Mouse (Mus musculus) limb, embryonic 10.5 days (tissue): ENCODE measurements around the gene Pnrc2. TPM values are rescaled to one million over a fixed set of nuclear protein-coding genes. Genes with fewer than 3 reads are reported as not detected.
A peak's percentile ranks its signal among the peaks of the same experiment; 100 is the strongest.

Experiments
- DNase-seq: peaks from one replicate; pipeline ENCODE4 v3.0.0-alpha.2; 2017; ENCODE audit warnings: low spot score
- H3K27ac ChIP-seq: fragments of 300-500 bp; sonication (generic); 2 replicates; pipeline ENCODE4 v1.5.1; 2016; ENCODE audit warnings: mild to moderate bottlenecking
- H3K27me3 ChIP-seq: fragments of 300-500 bp; sonication (generic); 2 replicates; pipeline ENCODE4 v1.6.1; 2016; ENCODE audit warnings: low read depth, mild to moderate bottlenecking; ENCODE audit not compliant: poor library complexity, severe bottlenecking
- H3K36me3 ChIP-seq: fragments of 300-500 bp; sonication (generic); 2 replicates; pipeline ENCODE4 v1.6.1; 2016; ENCODE audit warnings: mild to moderate bottlenecking, moderate library complexity
- H3K4me1 ChIP-seq: fragments of 300-500 bp; sonication (generic); 2 replicates; pipeline ENCODE4 v1.6.1; 2016
- H3K4me3 ChIP-seq: fragments of 300-500 bp; sonication (generic); 2 replicates; pipeline ENCODE4 v1.5.1; 2016; ENCODE audit warnings: mild to moderate bottlenecking, moderate library complexity
- H3K9me3 ChIP-seq: fragments of 300-500 bp; sonication (generic); replicated peaks from 2 replicates; pipeline ENCODE4 v1.6.1; 2016; ENCODE audit warnings: mild to moderate bottlenecking
- WGBS: fragments of 180-500 bp; shearing (Covaris S2); methylation state at CpG from one replicate; pipeline ENCODE4 v1.1.7; 2016; 5-methylcytosine and 5-hydroxymethylcytosine counted together
- polyA plus RNA-seq: library from polyadenylated mRNA; unstranded; fragments of >200 nt; fragmentation: Nextera tagmentation; extraction: Ambion mirVana; gene quantifications from 2 replicates; pipeline ENCODE4 v1.2.1, GENCODE M21; 2016

Pnrc2 gene
- polyA plus RNA-seq: 177 and 208 TPM in 2 replicates

DNA sequence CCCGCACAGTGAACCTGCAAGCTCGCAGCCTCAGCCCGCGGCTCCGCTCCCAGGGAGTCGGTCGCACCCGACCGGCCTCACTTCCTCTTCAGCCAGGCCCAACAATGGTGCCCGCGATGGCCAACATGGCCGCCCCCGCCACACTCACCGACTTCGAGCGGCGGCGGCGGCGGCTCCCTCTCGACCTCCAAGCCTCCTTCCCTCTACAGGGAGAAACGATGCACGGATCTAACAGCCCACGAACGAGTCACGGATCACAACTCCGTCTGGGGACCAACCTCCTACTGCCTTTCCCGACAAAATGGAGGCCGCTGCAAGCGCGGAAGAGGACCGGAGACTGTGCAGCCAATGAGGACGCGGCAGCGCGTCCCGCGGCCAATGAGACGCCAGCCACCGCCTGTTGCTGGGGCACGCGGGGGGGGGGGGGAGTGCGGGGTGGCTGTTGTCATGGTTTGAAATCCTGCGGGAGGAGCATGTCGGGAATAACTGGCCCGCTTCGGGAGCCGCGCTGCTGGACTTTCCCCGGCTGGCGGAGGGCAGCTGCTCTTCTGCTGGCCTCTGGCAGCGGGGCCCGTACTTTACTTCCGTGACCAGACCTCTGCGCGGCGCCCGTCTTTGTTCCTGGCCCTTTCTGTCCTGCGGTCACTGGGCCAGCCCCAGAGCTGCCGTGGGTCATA is at the start of gene Pnrc2:
Gene Pnrc2, minus strand, starts transcription at position 325 of the 677 bp plus-strand sequence.
- peak within 1 kb of the TSS; percentile 77 for H3K4me3 ChIP-seq
- H3K9me3 ChIP-seq: no peaks in the 10 kb centered on the region
- no peaks in the 10 kb centered on the region for H3K27me3 ChIP-seq
- peaks cover 39% of the 10 kb centered on the region for H3K36me3 ChIP-seq
- 0% methylated on average over 60 of the region's 60 CpGs for WGBS
- H3K4me1 ChIP-seq: peaks cover 55% of the 10 kb centered on the region
- H3K27ac ChIP-seq: peak within 1 kb of the TSS; percentile 99
- DNase-seq: peak; percentile 97

DNA sequence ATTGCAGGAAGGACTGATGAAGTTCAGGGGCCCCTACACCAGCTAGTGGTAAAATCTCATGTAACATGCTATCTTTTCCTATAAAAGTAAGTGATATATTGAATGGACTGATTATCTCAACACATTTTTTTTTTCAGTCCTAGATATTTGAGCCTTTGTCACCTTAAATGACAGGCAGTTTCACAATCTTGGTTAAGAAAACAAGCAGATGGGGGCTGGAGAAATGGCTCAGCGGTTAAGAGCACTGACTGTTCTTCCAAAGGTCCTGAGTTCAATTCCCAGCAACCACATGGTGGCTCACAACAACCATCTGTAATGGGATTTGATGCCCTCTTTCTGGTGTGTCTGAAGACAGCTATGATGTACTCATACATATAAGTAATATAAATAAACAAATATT is 48.5 kb upstream of the Pnrc2 start:
- 91% methylated on average over 1 of the region's 1 CpGs for WGBS
- Histone ChIP-seq H3K4me3 (no peak overlapping the region), H3K36me3 (peaks cover 27% of the 10 kb centered on the region), H3K9me3 (no peaks in the 10 kb centered on the region), H3K27ac (no peak overlapping the region), H3K27me3 (no peaks in the 10 kb centered on the region), H3K4me1 (peaks cover 10% of the 10 kb centered on the region)
- DNase-seq: no peak

DNA sequence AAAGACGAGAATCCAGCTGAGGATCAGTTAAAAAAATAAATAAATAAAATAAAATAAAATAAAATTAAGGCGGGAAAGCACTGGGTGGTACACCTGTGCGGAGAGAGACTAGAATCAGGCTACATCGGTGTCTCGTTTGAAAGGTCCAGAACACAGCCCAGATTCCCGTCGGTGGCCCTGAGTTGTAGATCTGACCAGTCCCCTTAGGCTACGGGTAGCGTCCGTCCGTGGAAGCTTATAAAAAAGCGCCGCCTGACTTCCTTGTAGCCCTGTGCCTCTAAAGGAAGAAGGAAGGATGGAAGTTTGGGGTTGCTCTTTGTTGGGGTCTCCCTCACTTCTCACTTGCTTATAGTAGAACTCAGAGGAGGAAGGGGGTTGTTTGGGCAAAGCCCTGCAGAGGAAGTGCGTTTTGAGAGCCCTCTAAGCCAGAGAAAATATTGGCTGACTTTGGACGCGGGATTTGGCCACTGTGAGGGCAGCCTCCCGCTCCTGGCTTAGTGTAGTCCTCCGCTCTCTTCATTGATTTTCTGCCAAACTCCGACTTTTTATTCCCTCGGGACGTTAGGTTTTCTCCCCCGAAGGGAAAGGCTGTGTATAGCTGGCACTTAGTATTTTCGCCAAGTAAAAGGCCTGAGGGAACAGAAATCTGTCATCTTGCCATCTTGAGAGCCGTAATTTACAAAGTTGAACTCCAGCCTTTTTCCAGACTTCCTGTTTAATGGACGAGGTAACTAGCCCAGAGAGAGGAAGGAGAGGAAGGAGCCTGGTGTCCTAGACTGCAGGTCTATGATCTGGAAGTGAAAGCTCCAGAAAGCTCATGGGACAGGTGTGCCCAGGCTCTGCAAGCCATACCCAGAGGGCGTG is 47.8 kb upstream of the Pnrc2 start:
- Histone ChIP-seq H3K36me3 (peaks cover 24% of the 10 kb centered on the region), H3K27ac (peak overlapping the region; percentile 83)
- DNase-seq: peak; percentile 50

DNA sequence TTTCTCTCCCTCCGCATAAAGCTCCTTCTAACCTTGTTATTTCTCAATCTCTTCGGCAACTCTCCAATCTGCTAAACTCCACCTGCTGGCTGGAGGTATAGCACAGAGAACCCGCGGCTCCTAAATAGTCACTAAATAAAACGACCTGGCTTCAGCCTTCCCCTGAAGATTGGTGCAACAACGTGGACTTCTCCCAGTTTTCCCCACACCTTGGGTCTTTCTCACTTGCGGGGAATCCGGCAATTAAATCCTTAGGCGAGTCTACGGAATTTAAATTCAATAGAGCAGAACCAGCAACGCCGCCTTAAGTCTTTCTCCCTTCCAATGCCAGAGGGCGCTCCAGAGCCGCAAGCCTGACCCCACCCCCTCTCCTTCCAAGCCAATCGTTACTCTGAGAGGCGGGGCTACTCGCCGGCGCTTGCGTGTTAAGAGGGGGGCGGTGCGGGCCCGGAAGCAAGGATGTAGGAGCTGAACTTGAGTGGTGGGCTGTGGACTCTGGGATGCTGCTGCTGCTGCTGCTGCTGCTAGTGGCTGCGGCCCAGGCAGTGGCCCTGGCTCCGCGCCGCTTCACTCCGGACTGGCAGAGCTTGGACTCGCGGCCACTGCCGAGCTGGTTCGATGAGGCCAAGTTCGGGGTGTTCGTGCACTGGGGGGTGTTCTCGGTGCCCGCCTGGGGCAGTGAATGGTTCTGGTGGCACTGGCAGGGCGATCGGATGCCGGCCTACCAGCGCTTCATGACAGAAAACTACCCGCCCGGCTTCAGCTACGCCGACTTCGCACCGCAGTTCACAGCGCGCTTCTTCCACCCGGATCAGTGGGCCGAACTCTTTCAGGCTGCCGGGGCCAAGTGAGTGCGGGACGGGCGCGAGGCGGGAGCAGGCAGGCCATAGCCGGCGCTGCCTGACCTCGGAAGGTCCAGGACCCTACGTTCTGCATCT is 46.9 kb upstream of the Pnrc2 start, which contains the start of gene Fuca1:
Gene Fuca1, plus strand, starts transcription at position 432 of the 938 bp plus-strand sequence.
- no peaks in the 10 kb centered on the region for H3K27me3 ChIP-seq
- peaks cover 10% of the 10 kb centered on the region for H3K4me1 ChIP-seq
- 2% methylated on average over 60 of the region's 60 CpGs for WGBS
- peak; percentile 94 for DNase-seq
- peak within 1 kb of the TSS; percentile 73 for H3K4me3 ChIP-seq
- peaks cover 16% of the 10 kb centered on the region for H3K36me3 ChIP-seq
- H3K27ac ChIP-seq: peak within 1 kb of the TSS; percentile 83
- H3K9me3 ChIP-seq: no peaks in the 10 kb centered on the region

More for the DNA sequence above, 47.8 kb upstream of the Pnrc2 start:
- WGBS: 10% methylated on average over 26 of the region's 26 CpGs
- peaks cover 10% of the 10 kb centered on the region for H3K4me1 ChIP-seq
- H3K27me3 ChIP-seq: no peaks in the 10 kb centered on the region
- no peaks in the 10 kb centered on the region for H3K9me3 ChIP-seq
- peak overlapping the region; percentile 73 for H3K4me3 ChIP-seq

DNA sequence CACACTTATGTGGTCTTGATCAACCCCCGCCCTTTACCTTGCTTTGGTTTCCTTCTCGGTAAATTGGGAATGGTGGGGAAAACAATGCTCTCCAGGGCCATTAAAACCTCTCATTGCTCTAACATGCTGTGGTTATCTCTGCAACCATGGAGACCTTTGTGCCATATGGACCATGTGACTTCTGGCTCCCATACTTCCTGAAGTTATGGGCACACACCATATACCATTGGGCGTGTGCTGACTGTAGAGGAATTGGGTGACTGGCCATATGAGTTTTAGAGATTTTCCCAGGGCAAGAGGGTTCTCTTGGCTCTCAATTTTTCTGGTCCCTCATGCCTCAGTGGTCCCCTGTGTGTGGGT is 45.6 kb upstream of the Pnrc2 start:
- Histone ChIP-seq H3K4me3 (no peak overlapping the region), H3K27ac (no peak overlapping the region), H3K36me3 (peaks cover 12% of the 10 kb centered on the region), H3K4me1 (peaks cover 10% of the 10 kb centered on the region), H3K27me3 (no peaks in the 10 kb centered on the region), H3K9me3 (no peaks in the 10 kb centered on the region)
- no peak for DNase-seq
- WGBS: 93% methylated on average over 3 of the region's 3 CpGs

DNA sequence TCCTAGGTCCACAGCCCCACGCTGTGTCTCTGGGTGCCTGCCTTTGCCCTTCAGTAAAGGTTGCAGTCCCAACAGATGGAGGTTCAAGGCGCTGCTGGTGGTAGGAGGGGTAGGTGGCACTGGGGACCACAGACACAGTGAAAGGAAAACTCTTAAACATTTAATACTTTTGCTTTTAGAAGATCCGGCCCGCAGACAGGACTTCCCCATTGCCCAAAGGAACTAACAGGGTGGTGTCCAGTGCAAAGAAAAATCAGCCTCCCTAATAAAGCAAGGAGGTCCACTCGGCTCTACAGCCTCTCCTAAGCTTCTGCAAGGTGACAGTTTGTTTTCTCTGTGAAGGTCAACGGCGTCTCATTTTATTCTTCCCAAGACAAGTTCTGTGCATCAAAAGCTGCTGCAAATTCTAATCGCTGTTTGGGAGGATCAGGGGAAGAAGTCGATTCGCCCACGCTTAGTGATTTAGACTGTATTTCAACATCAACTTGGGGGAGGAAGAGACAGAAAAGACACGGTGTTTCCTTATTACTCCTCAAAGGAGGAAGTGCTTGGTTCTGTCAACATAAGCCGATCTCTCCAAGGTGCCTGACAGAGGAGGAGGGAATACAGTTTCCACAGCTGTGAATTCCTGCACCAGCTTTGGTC is 45.1 kb upstream of the Pnrc2 start:
- no peak for DNase-seq
- WGBS: 91% methylated on average over 13 of the region's 13 CpGs
- Histone ChIP-seq H3K4me1 (peaks cover 10% of the 10 kb centered on the region), H3K36me3 (peaks cover 9% of the 10 kb centered on the region), H3K27me3 (no peaks in the 10 kb centered on the region), H3K4me3 (no peak overlapping the region), H3K27ac (no peak overlapping the region), H3K9me3 (no peaks in the 10 kb centered on the region)

DNA sequence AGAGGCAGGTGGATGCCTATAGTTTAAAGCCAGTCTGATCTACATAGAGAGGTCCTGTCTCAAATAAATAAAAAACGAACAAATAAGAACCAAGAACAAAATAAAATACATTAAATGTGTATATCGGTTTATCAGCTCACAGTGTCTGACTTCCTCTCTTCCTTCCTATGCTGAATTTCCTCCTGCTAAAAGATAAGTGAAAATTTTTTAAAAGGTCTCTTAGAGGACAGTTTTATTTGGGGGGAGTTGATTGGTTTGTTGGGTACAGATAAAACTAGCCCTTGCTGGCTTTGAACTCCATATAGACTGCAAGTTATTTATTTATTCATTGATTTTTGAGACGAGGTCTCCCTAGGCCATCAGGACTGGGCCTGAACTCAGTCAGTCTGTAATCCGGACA is 39.8 kb upstream of the Pnrc2 start:
- H3K27ac ChIP-seq: no peak overlapping the region
- H3K36me3 ChIP-seq: no peaks in the 10 kb centered on the region
- no peaks in the 10 kb centered on the region for H3K27me3 ChIP-seq
- peaks cover 5% of the 10 kb centered on the region for H3K4me1 ChIP-seq
- no peaks in the 10 kb centered on the region for H3K9me3 ChIP-seq
- no peak for DNase-seq
- 77% methylated on average over 4 of the region's 4 CpGs for WGBS
- no peak overlapping the region for H3K4me3 ChIP-seq

DNA sequence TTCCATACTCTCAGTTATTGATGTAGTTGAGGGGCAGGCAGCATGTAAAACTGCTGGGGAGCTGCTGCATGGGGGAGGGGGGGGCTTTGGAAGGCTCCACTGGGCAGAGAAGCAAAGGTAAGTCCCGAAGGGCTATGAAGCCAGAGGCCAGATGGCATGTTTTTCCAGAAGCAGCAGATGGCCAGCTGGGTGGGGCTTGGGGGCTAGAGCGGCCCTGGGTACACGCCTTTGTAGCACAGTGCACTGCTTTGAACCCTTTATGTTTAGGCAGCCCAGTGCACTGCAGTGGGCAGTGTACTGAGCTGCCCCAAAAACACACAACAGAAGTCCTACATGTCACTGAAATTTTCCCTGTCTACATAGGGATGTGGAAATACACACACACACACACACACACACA is 39.2 kb upstream of the Pnrc2 start:
- Histone ChIP-seq H3K27me3 (no peaks in the 10 kb centered on the region), H3K9me3 (no peaks in the 10 kb centered on the region), H3K27ac (0 out of 2 replicates have a peak overlapping the region, but pooled peaks have one; percentile 9), H3K36me3 (no peaks in the 10 kb centered on the region), H3K4me1 (peaks cover 5% of the 10 kb centered on the region), H3K4me3 (no peak overlapping the region)
- 43% methylated on average over 3 of the region's 3 CpGs for WGBS
- no peak for DNase-seq

DNA sequence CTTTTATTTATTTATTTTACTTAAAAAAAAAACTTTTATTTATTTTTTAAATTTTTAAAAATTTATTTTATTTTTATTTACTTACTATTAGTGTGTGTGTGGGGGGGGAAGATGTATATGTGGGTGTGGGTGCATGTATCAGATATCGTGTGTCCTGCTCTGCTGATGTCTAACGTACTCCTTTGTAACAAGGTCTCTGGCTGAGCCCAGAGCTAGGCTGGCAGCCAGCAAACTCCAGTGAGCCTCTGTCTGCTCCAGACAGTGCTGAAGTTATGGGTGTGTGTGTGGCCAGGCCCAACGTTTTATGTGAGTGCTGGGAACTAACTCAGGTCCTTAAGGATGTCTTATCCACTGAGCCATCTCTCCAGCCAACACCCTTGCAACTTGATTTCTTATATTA is 38.5 kb upstream of the Pnrc2 start:
- no peaks in the 10 kb centered on the region for H3K27me3 ChIP-seq
- H3K27ac ChIP-seq: no peak overlapping the region
- no peaks in the 10 kb centered on the region for H3K36me3 ChIP-seq
- no peak overlapping the region for H3K4me3 ChIP-seq
- no peaks in the 10 kb centered on the region for H3K9me3 ChIP-seq
- no peak for DNase-seq
- H3K4me1 ChIP-seq: peaks cover 5% of the 10 kb centered on the region
- WGBS: 73% methylated on average over 3 of the region's 3 CpGs

DNA sequence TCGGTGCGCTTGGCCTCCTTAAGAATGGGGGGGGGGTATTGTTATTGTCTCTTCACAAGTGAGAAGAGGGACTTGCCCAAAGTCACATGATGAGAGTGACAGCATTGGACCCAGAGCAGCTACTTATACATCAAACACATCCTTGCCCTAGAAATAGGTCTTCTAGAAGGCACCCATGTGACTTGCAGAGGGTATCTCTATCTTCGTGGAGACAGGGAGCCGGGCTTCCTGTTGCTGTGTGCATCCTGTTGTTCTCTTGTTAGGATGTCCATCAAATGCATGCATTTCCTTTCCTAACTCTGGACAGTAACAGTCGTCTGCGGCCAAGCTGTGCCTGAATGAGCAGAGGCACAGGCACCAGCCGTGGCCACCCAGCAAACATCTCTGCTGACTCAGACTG is 37.9 kb upstream of the Pnrc2 start:
- H3K9me3 ChIP-seq: no peaks in the 10 kb centered on the region
- H3K27ac ChIP-seq: no peak overlapping the region
- no peak overlapping the region for H3K4me3 ChIP-seq
- H3K36me3 ChIP-seq: no peaks in the 10 kb centered on the region
- no peak for DNase-seq
- WGBS: 77% methylated on average over 7 of the region's 7 CpGs
- H3K4me1 ChIP-seq: peaks cover 5% of the 10 kb centered on the region
- H3K27me3 ChIP-seq: no peaks in the 10 kb centered on the region

DNA sequence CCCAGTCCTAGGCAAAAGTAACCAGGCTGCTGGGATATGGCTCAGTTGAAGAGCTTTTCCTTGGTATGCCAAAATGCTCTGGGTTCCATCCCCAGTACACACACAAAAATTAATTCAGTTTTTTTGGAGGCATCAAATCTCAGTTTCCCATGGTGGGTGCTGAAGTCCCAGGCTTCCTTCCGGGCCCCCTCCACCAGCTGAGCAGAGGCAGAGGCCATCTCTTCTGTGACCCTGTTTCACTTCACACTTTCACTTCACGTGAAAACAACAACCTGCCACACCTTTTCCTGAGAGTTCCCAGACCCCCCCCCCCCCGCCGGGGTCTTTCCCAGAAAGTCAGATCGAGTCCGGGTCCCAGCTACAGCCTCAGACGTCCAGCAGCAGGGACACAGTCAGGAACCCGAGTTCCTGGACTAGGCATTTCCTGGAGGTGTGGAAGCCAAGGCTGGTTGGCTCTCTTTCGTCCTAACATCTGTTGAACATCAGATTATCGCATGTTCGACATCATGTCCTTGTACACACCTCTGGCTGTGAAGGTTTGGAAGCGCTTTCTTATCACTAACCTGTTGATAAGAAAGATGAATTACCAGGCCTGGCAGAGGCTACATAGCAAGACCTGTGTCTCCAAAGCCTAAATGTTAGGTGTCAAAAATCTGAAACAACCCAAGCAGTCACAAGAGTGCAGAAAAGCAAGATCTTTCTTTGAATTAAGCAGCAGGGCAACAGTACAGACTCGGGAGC is 35.8 kb upstream of the Pnrc2 start:
- Histone ChIP-seq H3K27ac (no peak overlapping the region), H3K4me1 (peaks cover 5% of the 10 kb centered on the region), H3K27me3 (no peaks in the 10 kb centered on the region), H3K36me3 (no peaks in the 10 kb centered on the region), H3K9me3 (no peaks in the 10 kb centered on the region), H3K4me3 (no peak overlapping the region)
- WGBS: 62% methylated on average over 13 of the region's 13 CpGs
- no peak for DNase-seq
